Mouse (Mus musculus): ENCODE data around the gene Utp18. TPM values are rescaled to one million over a fixed set of nuclear protein-coding genes. Genes with fewer than 3 reads are reported as not detected.
A peak's percentile ranks its signal among the peaks of the same experiment; 100 is the strongest.

The Utp18 gene
- polyA plus RNA-seq, 1 experiment, result 16.3 TPM

DNA sequence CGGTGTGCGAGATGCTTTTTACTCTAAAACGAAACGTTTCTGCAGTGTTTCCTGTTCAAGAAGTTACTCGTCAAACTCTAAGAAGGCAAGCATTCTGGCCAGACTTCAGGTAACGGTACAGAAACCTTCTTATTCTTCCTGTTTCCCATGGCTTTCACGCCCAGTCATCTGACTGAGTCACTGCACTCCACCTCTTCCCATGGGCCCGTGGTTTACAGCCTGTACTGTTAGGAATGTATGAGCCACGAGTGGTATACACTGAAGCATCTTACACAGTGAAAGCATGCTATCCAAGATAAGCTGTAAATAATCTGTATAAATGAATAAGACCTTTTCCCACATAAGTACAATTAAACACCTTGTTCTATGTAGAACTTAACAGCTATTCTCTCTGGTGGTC, 23.3 kb upstream of the Utp18 start:
- no peak overlapping the region for H3K4me3 ChIP-seq
- peaks cover 48% of the 10 kb centered on the region for H3K36me3 ChIP-seq (ENCODE audit: control insufficient read depth, insufficient read depth)
- TF ChIP-seq SRF (IDR thresholded peaks at IDR 0.05; ENCODE audit: control insufficient read depth, insufficient read length, low read depth) (no peak), MAX (IDR thresholded peaks at IDR 0.05; ENCODE audit: low read depth) (no peak), CEBPB (IDR thresholded peaks at IDR 0.05; ENCODE audit: insufficient read depth, poor library complexity, severe bottlenecking) (no peak), TCF12 (IDR thresholded peaks at IDR 0.05; ENCODE audit: insufficient read depth, poor library complexity, severe bottlenecking) (no peak), MYOG (IDR thresholded peaks at IDR 0.05; ENCODE audit: control insufficient read depth in 1 of 3, insufficient read depth in 1 of 3, insufficient read length in 2 of 3, low read depth in 2 of 3) (no peak), TCF3 (IDR thresholded peaks at IDR 0.05; ENCODE audit: insufficient read length, low read depth) (no peak), REST (IDR thresholded peaks at IDR 0.05; ENCODE audit: insufficient read depth, insufficient read length) (no peak), MYOD1 (IDR thresholded peaks at IDR 0.05; ENCODE audit: control insufficient read depth in 1 of 3, insufficient read length in 2 of 3, low read depth in 2 of 3) (no peak), E2F4 (IDR thresholded peaks at IDR 0.05; ENCODE audit: insufficient read depth) (no peak), POLR2A (IDR thresholded peaks at IDR 0.05; ENCODE audit: insufficient read length, low read depth) (no peak), POLR2AphosphoS2 (IDR thresholded peaks at IDR 0.05; ENCODE audit: insufficient read length, low read depth) (no peak), USF1 (IDR thresholded peaks at IDR 0.05; ENCODE audit: low read depth) (no peak)
- no peak overlapping the region for H3ac ChIP-seq (ENCODE audit: control insufficient read depth, insufficient read length)
- H3K4me2 ChIP-seq (ENCODE audit: low read depth), result no peak overlapping the region
- no peaks in the 10 kb centered on the region for H3K79me2 ChIP-seq (ENCODE audit: control insufficient read depth, insufficient read depth)
- H3K27me3 ChIP-seq (ENCODE audit: control insufficient read depth, insufficient read depth, insufficient read length), result no peaks in the 10 kb centered on the region

DNA sequence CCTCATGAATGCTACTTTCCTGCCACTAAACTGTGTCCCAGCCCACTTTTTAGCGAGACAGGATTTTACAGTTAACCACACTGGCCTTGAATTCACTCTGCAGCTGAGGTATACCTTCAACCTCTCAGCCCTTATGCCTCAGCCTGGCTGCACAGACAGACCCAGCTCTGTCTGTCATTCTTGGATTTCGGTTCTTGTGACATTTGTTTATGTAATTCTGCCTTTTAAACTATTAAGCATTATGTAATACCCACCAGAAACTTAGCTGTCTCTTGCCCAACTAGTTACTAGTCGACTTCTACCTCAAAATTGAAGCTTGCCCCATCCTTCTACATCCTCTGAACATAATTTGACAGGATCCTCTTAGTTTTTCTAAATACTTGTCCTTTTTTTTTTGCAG, 22.3 kb upstream of the Utp18 start:
- H3K4me3 ChIP-seq, result no peak overlapping the region
- TF ChIP-seq USF1 (IDR thresholded peaks at IDR 0.05; ENCODE audit: low read depth), result no peak
- H3K79me2 ChIP-seq (ENCODE audit: control insufficient read depth, insufficient read depth), result no peaks in the 10 kb centered on the region
- H3K27me3 ChIP-seq (ENCODE audit: control insufficient read depth, insufficient read depth, insufficient read length), result no peaks in the 10 kb centered on the region
- no peak overlapping the region for H3K4me2 ChIP-seq (ENCODE audit: low read depth)
- peaks cover 40% of the 10 kb centered on the region for H3K36me3 ChIP-seq (ENCODE audit: control insufficient read depth, insufficient read depth)
- H3ac ChIP-seq (ENCODE audit: control insufficient read depth, insufficient read length), result no peak overlapping the region

DNA sequence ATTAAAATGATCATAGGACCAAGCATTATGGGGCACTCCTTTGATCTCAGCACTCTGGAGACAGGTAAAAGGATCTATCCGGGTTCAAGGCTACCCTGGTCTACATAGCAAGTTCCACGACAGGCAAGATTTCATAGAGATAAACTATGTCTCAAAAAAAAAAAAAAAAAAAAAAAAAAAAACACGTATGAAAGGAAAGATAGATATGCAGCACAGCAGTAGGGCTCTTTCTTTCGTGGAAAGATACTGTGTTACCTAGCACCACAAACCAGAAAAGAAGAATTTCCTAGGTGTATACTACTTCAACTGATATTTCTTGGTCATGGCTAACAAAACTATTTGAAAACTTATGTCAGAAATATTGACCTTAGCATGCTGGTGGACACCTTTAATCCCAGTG, 21.3 kb upstream of the Utp18 start:
- H3K4me3 ChIP-seq, result no peak overlapping the region
- no peak overlapping the region for H3ac ChIP-seq (ENCODE audit: control insufficient read depth, insufficient read length)
- no peak overlapping the region for H3K4me2 ChIP-seq (ENCODE audit: low read depth)
- H3K79me2 ChIP-seq (ENCODE audit: control insufficient read depth, insufficient read depth), result no peaks in the 10 kb centered on the region
- TF ChIP-seq CEBPB (IDR thresholded peaks at IDR 0.05; ENCODE audit: insufficient read depth, poor library complexity, severe bottlenecking) (no peak), SRF (IDR thresholded peaks at IDR 0.05; ENCODE audit: control insufficient read depth, insufficient read length, low read depth) (no peak), REST (IDR thresholded peaks at IDR 0.05; ENCODE audit: insufficient read depth, insufficient read length) (no peak), POLR2A (IDR thresholded peaks at IDR 0.05; ENCODE audit: insufficient read length, low read depth) (no peak), MAX (IDR thresholded peaks at IDR 0.05; ENCODE audit: low read depth) (no peak), MYOD1 (IDR thresholded peaks at IDR 0.05; ENCODE audit: control insufficient read depth in 1 of 3, insufficient read length in 2 of 3, low read depth in 2 of 3) (no peak), E2F4 (IDR thresholded peaks at IDR 0.05; ENCODE audit: insufficient read depth) (no peak), TCF3 (IDR thresholded peaks at IDR 0.05; ENCODE audit: insufficient read length, low read depth) (no peak)
- peaks cover 32% of the 10 kb centered on the region for H3K36me3 ChIP-seq (ENCODE audit: control insufficient read depth, insufficient read depth)
- no peaks in the 10 kb centered on the region for H3K27me3 ChIP-seq (ENCODE audit: control insufficient read depth, insufficient read depth, insufficient read length)

DNA sequence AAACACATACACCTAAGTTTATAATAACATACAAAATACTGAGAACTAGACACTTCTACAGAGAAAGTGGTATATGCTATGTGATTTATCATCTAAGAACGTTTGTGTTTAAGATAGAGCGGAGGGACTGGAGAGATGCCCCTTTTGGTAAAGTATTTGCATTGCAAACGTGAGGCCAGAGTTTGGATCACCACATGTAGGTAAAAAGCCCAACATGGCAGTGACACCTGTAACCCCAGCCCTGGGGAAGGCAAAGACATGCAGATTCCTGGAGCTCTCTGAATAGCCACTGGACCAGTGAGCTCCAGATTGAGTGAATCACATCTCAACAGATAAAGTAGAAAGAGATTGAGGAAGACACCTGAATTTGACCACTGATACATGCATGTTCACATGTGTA, 12.2 kb upstream of the Utp18 start:
- TF ChIP-seq POLR2AphosphoS2 (IDR thresholded peaks at IDR 0.05; ENCODE audit: insufficient read length, low read depth) (no peak), CEBPB (IDR thresholded peaks at IDR 0.05; ENCODE audit: insufficient read depth, poor library complexity, severe bottlenecking) (no peak), POLR2A (IDR thresholded peaks at IDR 0.05; ENCODE audit: insufficient read length, low read depth) (no peak), TCF3 (IDR thresholded peaks at IDR 0.05; ENCODE audit: insufficient read length, low read depth) (no peak), TCF12 (IDR thresholded peaks at IDR 0.05; ENCODE audit: insufficient read depth, poor library complexity, severe bottlenecking) (no peak), MYOG (IDR thresholded peaks at IDR 0.05; ENCODE audit: control insufficient read depth in 1 of 3, insufficient read depth in 1 of 3, insufficient read length in 2 of 3, low read depth in 2 of 3) (no peak), E2F4 (IDR thresholded peaks at IDR 0.05; ENCODE audit: insufficient read depth) (no peak), USF1 (IDR thresholded peaks at IDR 0.05; ENCODE audit: low read depth) (no peak), REST (IDR thresholded peaks at IDR 0.05; ENCODE audit: insufficient read depth, insufficient read length) (no peak), MYOD1 (IDR thresholded peaks at IDR 0.05; ENCODE audit: control insufficient read depth in 1 of 3, insufficient read length in 2 of 3, low read depth in 2 of 3) (no peak), SRF (IDR thresholded peaks at IDR 0.05; ENCODE audit: control insufficient read depth, insufficient read length, low read depth) (no peak), MAX (IDR thresholded peaks at IDR 0.05; ENCODE audit: low read depth) (no peak)
- H3K4me2 ChIP-seq (ENCODE audit: low read depth), result no peak overlapping the region

DNA sequence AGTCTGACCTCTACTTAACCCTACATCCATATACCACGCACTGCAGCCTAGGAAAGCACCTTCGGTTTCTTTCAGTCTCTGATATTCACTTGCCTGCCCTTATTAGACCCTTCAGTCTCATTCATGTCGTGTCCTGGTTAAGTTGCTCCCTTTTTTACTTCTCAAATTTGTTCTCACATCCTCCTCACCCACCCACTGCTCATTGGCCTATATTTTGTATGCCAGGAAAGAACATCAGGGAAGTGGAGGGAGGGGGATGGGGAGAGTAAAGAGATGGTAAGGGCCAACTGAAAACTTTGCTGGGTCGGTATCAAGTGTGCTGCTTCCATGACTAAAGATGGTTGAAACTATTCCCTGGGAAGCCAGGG, 1.5 kb upstream of the Utp18 start:
- H3K79me2 ChIP-seq (ENCODE audit: control insufficient read depth, insufficient read depth), result peaks cover 63% of the 10 kb centered on the region
- TF ChIP-seq MYOD1 (IDR thresholded peaks at IDR 0.05; ENCODE audit: control insufficient read depth in 1 of 3, insufficient read length in 2 of 3, low read depth in 2 of 3) (no peak), POLR2AphosphoS2 (IDR thresholded peaks at IDR 0.05; ENCODE audit: insufficient read length, low read depth) (no peak), MYOG (IDR thresholded peaks at IDR 0.05; ENCODE audit: control insufficient read depth in 1 of 3, insufficient read depth in 1 of 3, insufficient read length in 2 of 3, low read depth in 2 of 3) (no peak), TCF3 (IDR thresholded peaks at IDR 0.05; ENCODE audit: insufficient read length, low read depth) (no peak), SRF (IDR thresholded peaks at IDR 0.05; ENCODE audit: control insufficient read depth, insufficient read length, low read depth) (no peak), USF1 (IDR thresholded peaks at IDR 0.05; ENCODE audit: low read depth) (no peak), CEBPB (IDR thresholded peaks at IDR 0.05; ENCODE audit: insufficient read depth, poor library complexity, severe bottlenecking) (no peak), MAX (IDR thresholded peaks at IDR 0.05; ENCODE audit: low read depth) (no peak), TCF12 (IDR thresholded peaks at IDR 0.05; ENCODE audit: insufficient read depth, poor library complexity, severe bottlenecking) (no peak), REST (IDR thresholded peaks at IDR 0.05; ENCODE audit: insufficient read depth, insufficient read length) (no peak), E2F4 (IDR thresholded peaks at IDR 0.05; ENCODE audit: insufficient read depth) (no peak), POLR2A (IDR thresholded peaks at IDR 0.05; ENCODE audit: insufficient read length, low read depth) (no peak)
- H3K4me2 ChIP-seq (ENCODE audit: low read depth), result peak overlapping the region; percentile 80
- H3ac ChIP-seq (ENCODE audit: control insufficient read depth, insufficient read length), result no peak overlapping the region
- H3K27me3 ChIP-seq (ENCODE audit: control insufficient read depth, insufficient read depth, insufficient read length), result no peaks in the 10 kb centered on the region
- H3K4me3 ChIP-seq, result peak overlapping the region; percentile 79
- peaks cover 15% of the 10 kb centered on the region for H3K36me3 ChIP-seq (ENCODE audit: control insufficient read depth, insufficient read depth)

More for the DNA sequence above, 12.2 kb upstream of the Utp18 start:
- Histone ChIP-seq H3ac (ENCODE audit: control insufficient read depth, insufficient read length) (no peak overlapping the region), H3K4me3 (no peak overlapping the region), H3K27me3 (ENCODE audit: control insufficient read depth, insufficient read depth, insufficient read length) (no peaks in the 10 kb centered on the region), H3K36me3 (ENCODE audit: control insufficient read depth, insufficient read depth) (no peaks in the 10 kb centered on the region), H3K79me2 (ENCODE audit: control insufficient read depth, insufficient read depth) (peaks cover 17% of the 10 kb centered on the region)

Measured in myocyte (in vitro differentiated cells).